20 mouse cellular contexts compared by ENCODE assay signal in genomic region chr3:154513566-154513965, GRCm38 (mm10).
DNase-seq lines count a peak whose midpoint lies in the region.
"Had no signal": no experiment of that assay in that cellular context is flagged by ENCODE, and none has a peak within 500 bp of the region (broad histone marks: within the 10 kb centered on the region; RNA-seq: fewer than 3 reads in every experiment).

No protein-coding gene starts in this region.

- peak; percentile 19 for DNase-seq in adrenal gland, postnatal 14 days
- no peak for DNase-seq in adrenal gland, postnatal 25 days
- DNase-seq in NIH3T3 (ENCODE audit: low read depth) = peak; percentile 65
- peak; percentile 16 for DNase-seq in fat pad, adult 2 months (ENCODE audit: extremely low read depth, low read depth, low spot score)
- DNase-seq in lung, postnatal 25 days (ENCODE audit: low spot score) = peak; percentile 3
- DNase-seq in right cerebral cortex, postnatal 25 days = no peak
- no peak for DNase-seq in spleen, adult 12 weeks (ENCODE audit: low spot score)
- DNase-seq: adrenal gland, adult 8-10 months; cerebellum, adult 2 months; cerebellum, postnatal 14 days; gastrocnemius, postnatal 14 days; heart, postnatal 14 days; kidney, postnatal 25 days; liver; midbrain, embryonic 14.5 days; retina, postnatal 1 day; right cerebral cortex, postnatal 14 days; spleen, adult 18-20 months; thymus, adult 18-20 months; thymus, postnatal 4 days had no signal

Comparison
In these comparisons a context has a peak if more than half of its experiments do, and no peak if none do; other contexts are left out.
1. DNase-seq: peak in adrenal gland, postnatal 14 days (single experiment), NIH3T3 (single experiment), fat pad, adult 2 months (single experiment) and lung, postnatal 25 days (single experiment); none in adrenal gland, postnatal 25 days (single experiment), right cerebral cortex, postnatal 25 days (single experiment) and spleen, adult 12 weeks (single experiment).